Mouse (Mus musculus) G1E-ER4 (cell line): ENCODE measurements around the gene Tex13c3. TPM values are rescaled to one million over a fixed set of nuclear protein-coding genes. Genes with fewer than 3 reads are reported as not detected.
"Not testable (repeated sequence)": the region's sequence is repeated elsewhere in the genome, so short reads cannot be mapped to it uniquely, and the experiment has no call there.

ENCODE experiments used
- GATA1 ChIP-seq: IDR thresholded peaks from one replicate; pipeline ENCODE4 v1.8.0; 2012; ENCODE audit warnings: low read length, inconsistent platforms
- polyA plus RNA-seq: library from polyadenylated mRNA; stranded (reverse); fragments of >175 nt; gene quantifications from 2 replicates; pipeline ENCODE4 v1.2.3, GENCODE M21; 2012

Gene Tex13c3
- polyA plus RNA-seq, result not detected in 2 replicates

GRCm38 (mm10) chrX:19481219-19481618, at the start of gene Tex13c3:
Gene Tex13c3 (minus strand): TSS chrX:19481319.
- TF ChIP-seq GATA1, result not testable (repeated sequence)

DNA sequence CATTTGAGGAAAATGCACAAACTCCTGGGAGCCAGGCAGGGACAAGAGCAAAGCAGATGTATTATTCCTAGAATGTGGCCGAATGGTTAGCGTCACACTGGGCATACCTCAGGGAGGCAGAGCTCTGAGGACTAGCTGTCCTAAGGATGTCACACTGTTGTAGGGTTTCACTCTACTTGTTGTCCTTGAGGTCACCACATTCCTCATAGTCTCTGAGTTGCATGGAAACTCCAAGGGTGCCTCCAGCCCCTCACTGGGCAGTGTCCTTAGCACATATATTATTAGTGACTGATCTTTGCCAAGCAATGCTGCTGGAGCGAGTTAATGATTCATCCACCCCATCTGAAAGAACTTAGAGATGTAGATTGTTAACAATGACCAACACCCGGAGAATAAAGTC, 8.6 kb upstream of the Tex13c3 start:
- TF ChIP-seq GATA1, result no peak
